Mouse (Mus musculus): ENCODE data around the gene Gprin3.

DNA sequence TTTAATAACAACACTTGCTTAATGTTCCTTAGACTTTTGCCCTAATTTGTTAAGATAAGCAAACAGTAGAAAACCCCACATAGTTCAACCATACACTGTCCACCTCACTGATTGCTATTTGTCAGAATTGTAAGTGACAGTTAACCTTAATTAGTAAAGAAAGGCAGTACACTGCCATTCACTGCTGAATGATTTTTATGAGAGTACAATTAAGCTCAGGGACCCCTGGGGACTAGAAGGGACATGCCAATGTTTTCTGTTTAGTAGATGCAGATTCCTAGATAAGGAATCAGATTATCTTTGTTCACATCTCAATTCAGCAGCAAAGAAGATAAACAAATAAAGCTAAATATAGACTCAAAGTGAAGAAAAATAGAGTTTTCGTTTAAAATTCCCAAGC is 30.0 kb upstream of the Gprin3 start:
- TF ChIP-seq CTCF (IDR thresholded peaks at IDR 0.05; ENCODE audit: control insufficient read depth, insufficient read depth, low read length) (no peak), POLR2A (IDR thresholded peaks at IDR 0.05; ENCODE audit: borderline replicate concordance, control insufficient read depth, low read depth, low read length) (no peak)

All from bone marrow, adult 2 months (tissue).